Mouse (Mus musculus) hindbrain, embryonic 12.5 days (tissue): ENCODE results near the gene Fars2. TPM values are rescaled to one million over a fixed set of nuclear protein-coding genes. Genes with fewer than 3 reads are reported as not detected.

Experiments used
- ATAC-seq: fragments of 200-750 bp; cut with Nextera tagmentation; 2 replicates; pipeline ENCODE4 v1.8.0; 2017; ENCODE audit warnings: moderate TSS enrichment; ENCODE audit not compliant: low FRiP score
- H3K27ac ChIP-seq: fragments of 300-500 bp; sonication (generic); 2 replicates; pipeline ENCODE4 v1.5.1; 2016; ENCODE audit warnings: mild to moderate bottlenecking
- H3K27me3 ChIP-seq: fragments of 300-500 bp; sonication (generic); 2 replicates; pipeline ENCODE4 v1.6.1; 2016; ENCODE audit warnings: mild to moderate bottlenecking
- H3K36me3 ChIP-seq: fragments of 300-500 bp; sonication (generic); 2 replicates; pipeline ENCODE4 v1.6.1; 2016; ENCODE audit warnings: mild to moderate bottlenecking
- H3K4me1 ChIP-seq: fragments of 300-500 bp; sonication (generic); 2 replicates; pipeline ENCODE4 v1.6.1; 2016
- H3K4me2 ChIP-seq: fragments of 300-500 bp; sonication (generic); replicated peaks from 2 replicates; pipeline ENCODE4 v1.6.1; 2016; ENCODE audit warnings: mild to moderate bottlenecking
- H3K4me3 ChIP-seq: fragments of 300-500 bp; sonication (generic); 2 replicates; pipeline ENCODE4 v1.5.1; 2016; ENCODE audit warnings: mild to moderate bottlenecking
- H3K9ac ChIP-seq: fragments of 300-500 bp; sonication (generic); 2 replicates; pipeline ENCODE4 v1.6.1; 2016; ENCODE audit warnings: mild to moderate bottlenecking, moderate library complexity
- H3K9me3 ChIP-seq: fragments of 300-500 bp; sonication (generic); replicated peaks from 2 replicates; pipeline ENCODE4 v1.6.1; 2016; ENCODE audit warnings: mild to moderate bottlenecking
- WGBS: fragments of 180-500 bp; shearing (Covaris S2); methylation state at CpG from one replicate; pipeline ENCODE4 v1.1.7; 2016; 5-methylcytosine and 5-hydroxymethylcytosine counted together
- polyA plus RNA-seq: library from polyadenylated mRNA; unstranded; fragments of >200 nt; fragmentation: Nextera tagmentation; extraction: Ambion mirVana; gene quantifications from 2 replicates; pipeline ENCODE4 v1.2.1, GENCODE M21; 2016

The Fars2 gene
- polyA plus RNA-seq, 1 experiment from 2014 or later, result 27.8 TPM

- Histone ChIP-seq H3K27me3 (no peaks in the 10 kb centered on the region), H3K9ac (no peak overlapping the region), H3K4me1 (peaks cover 20% of the 10 kb centered on the region), H3K9me3 (no peaks in the 10 kb centered on the region), H3K4me2 (no peak overlapping the region), H3K4me3 (no peak overlapping the region), H3K36me3 (no peaks in the 10 kb centered on the region), H3K27ac (peak overlapping the region; percentile 86)
- peak; percentile 62 for ATAC-seq
- 48% methylated on average over 16 of the region's 16 CpGs for WGBS
Measured at GRCm38 (mm10) chr13:36562447-36563441, 445.5 kb downstream of the Fars2 start.

- no peak overlapping the region for H3K9ac ChIP-seq
- no peak overlapping the region for H3K4me2 ChIP-seq
- H3K27ac ChIP-seq, result peak overlapping the region; percentile 69
- H3K27me3 ChIP-seq, result no peaks in the 10 kb centered on the region
- 11% methylated on average over 5 of the region's 6 CpGs for WGBS
- peak; percentile 79 for ATAC-seq
- no peaks in the 10 kb centered on the region for H3K9me3 ChIP-seq
- no peak overlapping the region for H3K4me3 ChIP-seq
- peaks cover 20% of the 10 kb centered on the region for H3K4me1 ChIP-seq
- no peaks in the 10 kb centered on the region for H3K36me3 ChIP-seq
Measured at GRCm38 (mm10) chr13:36564764-36565315, 447.6 kb downstream of the Fars2 start.

DNA sequence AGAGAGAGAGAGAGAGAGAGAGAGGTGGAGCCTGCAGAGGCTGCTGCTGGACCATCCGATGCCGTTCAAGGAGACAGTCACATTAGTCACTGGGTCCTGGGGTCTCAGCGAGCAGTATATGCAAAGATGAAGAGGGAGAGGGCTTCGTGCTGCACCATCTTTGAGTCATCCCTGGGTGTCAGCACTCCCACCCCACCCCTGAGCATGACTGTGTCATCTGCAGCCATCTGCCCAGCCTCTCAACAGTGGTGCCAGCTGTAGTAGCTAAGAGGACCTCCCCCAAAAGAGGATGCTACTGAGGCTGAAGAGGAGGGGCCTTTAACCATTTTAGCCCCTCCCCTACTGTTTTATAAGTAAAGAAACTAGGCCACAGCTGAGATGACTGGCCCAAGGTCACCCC, 459.6 kb downstream of the Fars2 start:
- no peak overlapping the region for H3K27ac ChIP-seq
- ATAC-seq, result no peak

DNA sequence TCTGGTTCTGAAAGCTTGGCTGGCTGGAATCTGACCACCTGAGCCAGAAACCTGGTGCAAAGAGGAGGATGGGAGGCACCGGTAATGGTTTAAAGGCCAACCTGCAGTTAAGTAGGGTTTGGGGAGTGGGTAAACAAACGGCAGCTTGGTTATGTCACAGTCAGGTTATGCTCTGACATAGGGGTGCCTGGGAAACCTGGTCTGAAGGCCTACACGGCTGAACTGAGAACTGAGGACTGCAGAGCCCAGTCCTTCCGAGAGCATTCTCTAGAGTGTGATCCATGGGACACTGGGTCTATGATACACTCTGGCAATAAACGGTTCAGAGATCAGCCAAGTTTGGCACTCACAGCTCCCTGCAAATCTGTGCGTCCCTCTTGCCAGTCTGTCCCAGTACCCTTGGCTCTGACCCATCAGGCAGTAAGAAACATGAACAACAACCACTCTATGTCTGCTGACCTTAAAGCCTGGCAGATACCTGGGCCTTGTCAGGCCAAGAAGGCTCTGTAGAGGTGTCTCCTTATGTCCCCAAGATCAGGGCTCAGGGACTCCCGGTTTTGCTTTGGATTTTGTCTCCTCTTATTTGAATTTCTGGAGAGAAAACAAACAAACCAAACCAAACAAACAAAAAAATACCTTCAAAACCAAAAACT, 460.8 kb downstream of the Fars2 start:
- peak overlapping the region; percentile 69 for H3K4me2 ChIP-seq
- H3K4me1 ChIP-seq, result peaks cover 21% of the 10 kb centered on the region
- H3K27ac ChIP-seq, result peak overlapping the region; percentile 62; the same call in 1 of the 2 replicates
- H3K9me3 ChIP-seq, result no peaks in the 10 kb centered on the region
- no peak overlapping the region for H3K9ac ChIP-seq
- peak; percentile 33; the same call in 1 of the 2 replicates for ATAC-seq
- WGBS, result 61% methylated on average over 7 of the region's 7 CpGs
- H3K36me3 ChIP-seq, result no peaks in the 10 kb centered on the region
- no peaks in the 10 kb centered on the region for H3K27me3 ChIP-seq
- no peak overlapping the region for H3K4me3 ChIP-seq

More for the DNA sequence above, 459.6 kb downstream of the Fars2 start:
- Histone ChIP-seq H3K36me3 (no peaks in the 10 kb centered on the region), H3K9me3 (no peaks in the 10 kb centered on the region), H3K27me3 (no peaks in the 10 kb centered on the region), H3K4me1 (peaks cover 12% of the 10 kb centered on the region), H3K4me2 (no peak overlapping the region), H3K9ac (no peak overlapping the region), H3K4me3 (no peak overlapping the region)
- WGBS, result 76% methylated on average over 4 of the region's 4 CpGs

DNA sequence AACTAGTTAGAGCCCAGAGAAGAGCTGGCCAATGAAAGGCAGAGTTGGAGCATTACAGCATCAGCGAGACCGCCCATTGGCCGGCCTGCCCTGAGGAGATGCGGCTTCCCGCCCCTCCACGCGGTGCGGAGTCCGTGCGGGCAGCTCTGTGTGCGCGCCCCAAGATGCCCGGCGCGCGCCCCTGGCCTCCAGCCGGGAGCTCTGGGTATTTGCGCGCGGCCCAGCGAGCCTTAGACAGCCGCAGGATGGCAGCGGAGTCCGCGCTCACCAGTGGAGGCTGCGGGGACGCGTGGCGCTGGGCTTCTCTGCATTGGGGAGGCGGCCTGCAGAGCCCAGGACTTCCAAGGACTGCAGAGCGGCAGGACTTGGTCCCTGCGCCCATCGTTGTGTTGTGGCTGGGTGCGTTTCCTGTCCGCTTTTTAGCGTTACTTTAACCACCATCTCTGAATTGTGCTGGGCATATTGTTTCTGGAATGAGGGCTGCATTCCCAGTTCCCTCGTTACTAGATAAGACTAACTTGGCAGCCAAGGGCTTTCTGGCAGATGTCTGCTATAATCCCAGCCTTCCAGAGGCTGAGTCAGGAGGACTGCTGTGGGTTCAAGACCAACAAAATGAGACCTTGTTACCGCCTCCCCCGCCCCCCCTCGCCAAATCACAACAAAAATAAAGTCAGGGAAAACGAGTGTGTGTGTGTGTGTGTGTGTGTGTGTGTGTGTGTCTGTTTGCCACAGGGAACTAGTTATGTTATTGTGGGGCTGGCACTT, 461.5 kb downstream of the Fars2 start:
- Histone ChIP-seq H3K36me3 (no peaks in the 10 kb centered on the region), H3K27ac (peak overlapping the region; percentile 84), H3K27me3 (no peaks in the 10 kb centered on the region), H3K4me3 (peak overlapping the region; percentile 49), H3K4me1 (peaks cover 28% of the 10 kb centered on the region), H3K9me3 (no peaks in the 10 kb centered on the region), H3K4me2 (peak overlapping the region; percentile 69), H3K9ac (peak overlapping the region; percentile 65)
- 2% methylated on average over 39 of the region's 41 CpGs for WGBS
- peak; percentile 95 for ATAC-seq

- Histone ChIP-seq H3K27ac (peak overlapping the region; percentile 91), H3K9me3 (peaks cover 2% of the 10 kb centered on the region; the same call in 1 of the 2 replicates), H3K4me1 (peaks cover 33% of the 10 kb centered on the region), H3K9ac (no peak overlapping the region), H3K4me3 (no peak overlapping the region), H3K4me2 (peak overlapping the region; percentile 37), H3K36me3 (no peaks in the 10 kb centered on the region), H3K27me3 (no peaks in the 10 kb centered on the region)
- 14% methylated on average over 10 of the region's 10 CpGs for WGBS
- no peak for ATAC-seq
Measured at GRCm38 (mm10) chr13:36582406-36583070, 465.3 kb downstream of the Fars2 start.

DNA sequence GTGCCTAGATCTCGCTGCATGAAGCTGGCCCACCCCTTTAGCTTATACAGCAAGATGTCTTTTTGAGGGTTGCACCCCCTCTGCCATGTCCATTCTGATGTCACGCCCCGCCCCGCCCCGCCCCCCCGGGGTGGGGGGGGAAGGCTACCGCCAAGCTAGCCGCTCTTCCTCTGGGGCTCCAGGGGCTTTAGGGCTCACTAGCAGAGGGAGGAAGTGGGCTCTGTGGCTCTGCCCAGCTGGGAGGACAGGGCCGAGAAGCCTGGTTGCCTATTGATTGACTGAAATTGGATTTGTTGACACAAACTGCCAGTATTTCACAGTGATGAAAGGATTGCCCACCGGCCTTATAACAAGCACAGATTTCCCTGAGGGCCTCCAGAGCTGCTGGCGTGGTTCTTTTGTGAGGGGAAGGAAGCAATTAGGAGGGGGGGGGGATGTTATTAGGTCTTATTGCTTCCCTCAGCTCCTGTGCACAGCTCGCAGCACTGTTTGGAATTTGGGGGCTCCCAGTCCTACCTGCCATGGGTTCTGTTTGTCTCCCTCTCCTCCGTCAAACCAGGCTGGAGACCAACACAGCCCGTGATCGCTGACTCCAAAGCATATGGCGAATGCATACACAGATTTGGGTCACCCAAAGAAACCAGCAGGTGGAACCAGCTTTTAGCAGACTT, 466.4 kb downstream of the Fars2 start:
- peak overlapping the region; percentile 32 for H3K9ac ChIP-seq

DNA sequence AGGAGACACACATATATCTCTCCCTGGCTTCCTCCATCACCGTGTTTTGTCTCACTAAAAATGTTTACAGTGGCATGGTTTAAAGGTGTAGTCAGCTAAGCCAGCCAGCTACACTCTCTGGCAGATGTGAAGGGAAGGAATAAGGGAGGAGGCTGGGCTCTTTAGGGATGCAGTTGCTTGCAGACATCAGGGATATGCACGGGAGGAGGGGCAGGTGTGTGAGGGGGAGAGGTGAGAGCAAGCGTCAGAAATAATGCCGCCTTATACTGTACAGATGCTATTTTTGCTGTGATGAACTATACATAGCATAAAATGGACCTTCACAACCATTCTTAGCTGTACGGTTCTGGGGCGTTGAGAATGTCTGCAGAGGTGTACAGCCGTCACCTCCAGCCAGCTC, 467.0 kb downstream of the Fars2 start:
- ATAC-seq, result 0 out of 2 replicates have a peak, but pooled peaks have one; percentile 27
- H3K4me2 ChIP-seq, result 0 out of 2 replicates have a peak overlapping the region, but pooled peaks have one; percentile 29
- H3K4me1 ChIP-seq, result peaks cover 29% of the 10 kb centered on the region
- no peaks in the 10 kb centered on the region for H3K27me3 ChIP-seq
- H3K36me3 ChIP-seq, result no peaks in the 10 kb centered on the region
- peaks cover 2% of the 10 kb centered on the region; the same call in 1 of the 2 replicates for H3K9me3 ChIP-seq
- no peak overlapping the region for H3K4me3 ChIP-seq
- no peak overlapping the region for H3K9ac ChIP-seq
- WGBS, result 65% methylated on average over 7 of the region's 7 CpGs
- peak overlapping the region; percentile 91 for H3K27ac ChIP-seq

More for the DNA sequence above, 466.4 kb downstream of the Fars2 start:
- 24% methylated on average over 16 of the region's 16 CpGs for WGBS
- Histone ChIP-seq H3K27ac (peak overlapping the region; percentile 91), H3K4me1 (peaks cover 33% of the 10 kb centered on the region), H3K36me3 (no peaks in the 10 kb centered on the region), H3K4me3 (no peak overlapping the region), H3K4me2 (peak overlapping the region; percentile 29), H3K9me3 (peaks cover 2% of the 10 kb centered on the region; the same call in 1 of the 2 replicates), H3K27me3 (no peaks in the 10 kb centered on the region)
- peak; percentile 71 for ATAC-seq

- H3K27ac ChIP-seq, result no peak overlapping the region
- 58% methylated on average over 4 of the region's 4 CpGs for WGBS
Measured at GRCm38 (mm10) chr13:36589092-36589491, 471.9 kb downstream of the Fars2 start.

GRCm38 (mm10) chr13:36592291-36592690, 475.1 kb downstream of the Fars2 start:
- ATAC-seq, result no peak
- no peak overlapping the region for H3K4me2 ChIP-seq
- H3K9ac ChIP-seq, result no peak overlapping the region
- no peak overlapping the region for H3K27ac ChIP-seq
- H3K9me3 ChIP-seq, result peaks cover 4% of the 10 kb centered on the region; the same call in 1 of the 2 replicates
- no peaks in the 10 kb centered on the region for H3K36me3 ChIP-seq
- no peak overlapping the region for H3K4me3 ChIP-seq
- H3K4me1 ChIP-seq, result no peaks in the 10 kb centered on the region
- WGBS, result 60% methylated on average over 2 of the region's 2 CpGs
- no peaks in the 10 kb centered on the region for H3K27me3 ChIP-seq

More at GRCm38 (mm10) chr13:36589092-36589491, 471.9 kb downstream of the Fars2 start:
- Histone ChIP-seq H3K9me3 (peaks cover 6% of the 10 kb centered on the region; the same call in 1 of the 2 replicates), H3K27me3 (no peaks in the 10 kb centered on the region), H3K36me3 (no peaks in the 10 kb centered on the region), H3K9ac (no peak overlapping the region), H3K4me2 (no peak overlapping the region), H3K4me3 (no peak overlapping the region), H3K4me1 (peaks cover 4% of the 10 kb centered on the region)
- ATAC-seq, result 0 out of 2 replicates have a peak, but pooled peaks have one; percentile 11
